Mouse (Mus musculus) heart, postnatal 36 days (tissue): ENCODE data around the gene Grn. TPM values are rescaled to one million over a fixed set of nuclear protein-coding genes. Genes with fewer than 3 reads are reported as not detected.
A peak's percentile ranks its signal among the peaks of the same experiment; 100 is the strongest.

Source experiments
- DNase-seq, 2 experiments: peaks; one replicate each; pipeline ENCODE4 v3.0.0; 2021 to 2022
- intact Hi-C: fragments of 180-260 bp; cut with DNase I; formaldehyde crosslinking; loops from one replicate; pipeline ENCODE4 v1.15.1; 2025
- total RNA-seq, 2 experiments: library from RNA; stranded (reverse); gene quantifications; 2 replicates each; pipeline ENCODE4 v1.2.3; 2021

Grn gene
- total RNA-seq, 2 experiments from 2014 or later = 113 to 122 TPM

- intact Hi-C loops = no loop called here
- no peak for DNase-seq
Observed at GRCm38 (mm10) chr11:102418887-102419286, 11.2 kb upstream of the Grn start.

- DNase-seq = no peak
- intact Hi-C loops = no loop called here
Observed at GRCm38 (mm10) chr11:102421559-102421958, 8.6 kb upstream of the Grn start.

- intact Hi-C loops = no loop called here
- DNase-seq = no peak
Observed at GRCm38 (mm10) chr11:102424666-102425065, 5.4 kb upstream of the Grn start.

- intact Hi-C loops = no loop called here
- no peak for DNase-seq
Observed at GRCm38 (mm10) chr11:102425555-102426316, 4.4 kb upstream of the Grn start.

- intact Hi-C loops = loop anchor here (1.0 kb wide), 1 partner anchor 16 kb away; no protein-coding TSS in a partner anchor
- DNase-seq = no peak
Observed at GRCm38 (mm10) chr11:102428981-102429540, 1.1 kb upstream of the Grn start.

- DNase-seq = no peak
- intact Hi-C loops = no loop called here
Observed at GRCm38 (mm10) chr11:102429551-102429950, 564 bp upstream of the Grn start.

GRCm38 (mm10) chr11:102431018-102431645 lies 1.0 kb downstream of the Grn start:
- intact Hi-C loops = loop anchor here (2.0 to 5.0 kb wide), 2 partner anchors 122 to 214 kb away; no protein-coding TSS in a partner anchor
- peak; percentile 84 to 85 for DNase-seq

- DNase-seq = no peak
- intact Hi-C loops = loop anchor here (2.0 to 5.0 kb wide), 2 partner anchors 123 to 214 kb away; no protein-coding TSS in a partner anchor
Observed at GRCm38 (mm10) chr11:102431728-102432114, 1.6 kb downstream of the Grn start.

GRCm38 (mm10) chr11:102432115-102432843 lies 2.2 kb downstream of the Grn start:
- DNase-seq = peak in 1 of 2 experiments; percentile 54
- intact Hi-C loops = loop anchor here (5.0 kb wide), 1 partner anchor 215 kb away; no protein-coding TSS in a partner anchor

- intact Hi-C loops = loop anchor here (5.0 kb wide), 1 partner anchor 216 kb away; no protein-coding TSS in a partner anchor
Observed at GRCm38 (mm10) chr11:102432896-102433295, 2.8 kb downstream of the Grn start.

GRCm38 (mm10) chr11:102433866-102434265 lies 3.8 kb downstream of the Grn start:
- no peak for DNase-seq
- intact Hi-C loops = loop anchor here (5.0 kb wide), 1 partner anchor 217 kb away; no protein-coding TSS in a partner anchor

More at GRCm38 (mm10) chr11:102432896-102433295, 2.8 kb downstream of the Grn start:
- peak in 1 of 2 experiments; percentile 70 for DNase-seq

- peak; percentile 87 to 89 for DNase-seq
- intact Hi-C loops = loop anchor here (5.0 kb wide), 1 partner anchor 217 kb away; no protein-coding TSS in a partner anchor
Observed at GRCm38 (mm10) chr11:102434406-102434805, 4.3 kb downstream of the Grn start.

- intact Hi-C loops = loop anchor here (5.0 kb wide), 1 partner anchor 218 kb away; no protein-coding TSS in a partner anchor
- DNase-seq = no peak
Observed at GRCm38 (mm10) chr11:102434816-102435705, 4.9 kb downstream of the Grn start.

- DNase-seq = no peak
- intact Hi-C loops = no loop called here
Observed at GRCm38 (mm10) chr11:102435754-102436470, 5.8 kb downstream of the Grn start.

GRCm38 (mm10) chr11:102436471-102436790 lies 6.3 kb downstream of the Grn start:
- no peak for DNase-seq
- intact Hi-C loops = no loop called here

- DNase-seq = peak in 1 of 2 experiments; percentile 59
- intact Hi-C loops = no loop called here
Observed at GRCm38 (mm10) chr11:102437120-102438061, 7.3 kb downstream of the Grn start.

- intact Hi-C loops = no loop called here
- peak; percentile 83 for DNase-seq
Observed at GRCm38 (mm10) chr11:102438212-102439092, 8.3 kb downstream of the Grn start.
